Mouse (Mus musculus) frontal cortex, adult (tissue): ENCODE measurements around the gene 1810037I17Rik.

ENCODE experiments used
- ATAC-seq: cut with Nextera tagmentation; 2 replicates; pipeline ENCODE4 v1.9.2; 2017; ENCODE audit warnings: mild to moderate bottlenecking, moderate library complexity, mixed read lengths; ENCODE audit not compliant: low TSS enrichment

The 1810037I17Rik gene

DNA sequence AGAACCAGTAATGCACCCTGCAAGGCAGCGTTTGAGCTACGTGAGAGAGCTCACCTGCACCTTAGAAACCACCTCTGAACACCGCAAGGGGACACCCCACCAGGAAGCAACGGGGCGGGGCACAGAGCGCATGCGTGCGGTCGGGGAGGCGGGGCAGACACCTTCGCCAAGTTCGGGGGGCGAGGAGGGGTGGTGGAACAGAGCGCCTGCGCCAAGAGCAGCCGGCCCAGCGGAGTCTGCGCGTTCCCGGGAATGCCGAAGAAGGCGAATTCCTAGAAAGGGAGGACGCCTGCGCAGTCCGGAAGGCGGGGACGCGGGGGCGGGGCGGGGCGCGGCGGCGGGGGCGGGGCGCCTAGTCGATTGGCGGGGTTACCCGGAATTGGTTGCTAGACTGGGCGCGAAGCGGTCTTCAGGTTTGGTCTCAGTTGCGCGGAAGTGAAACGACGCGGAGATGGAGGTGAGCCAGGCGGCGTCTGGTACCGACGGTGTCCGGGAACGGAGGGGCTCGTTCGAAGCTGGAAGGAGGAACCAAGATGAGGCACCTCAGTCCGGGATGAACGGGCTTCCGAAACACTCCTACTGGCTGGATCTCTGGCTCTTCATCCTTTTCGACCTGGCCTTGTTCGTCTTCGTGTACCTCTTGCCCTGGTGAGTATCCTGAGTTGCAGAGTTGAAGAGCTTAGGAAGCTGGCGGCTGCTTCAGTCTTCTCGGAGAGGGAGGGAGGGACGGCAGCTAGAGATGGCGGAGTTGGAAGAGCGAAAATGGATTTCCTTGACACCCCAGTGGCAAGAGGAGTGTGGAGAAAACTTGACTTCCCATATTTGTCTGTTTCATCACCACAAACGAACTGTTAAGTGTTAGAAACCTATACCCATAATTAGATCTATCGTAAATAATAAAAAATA is at the start of gene 1810037I17Rik:
TSS of gene 1810037I17Rik (plus strand) at position 195 of the 906 bp plus-strand sequence.
- peak; percentile 97 for ATAC-seq

- ATAC-seq: no peak
Measured at GRCm38 (mm10) chr3:122876870-122877269, 47.1 kb upstream of the 1810037I17Rik start.

GRCm38 (mm10) chr3:122877543-122877942 is 46.5 kb upstream of the 1810037I17Rik start:
- no peak for ATAC-seq

GRCm38 (mm10) chr3:122878705-122879315 is 45.2 kb upstream of the 1810037I17Rik start:
- ATAC-seq: no peak

GRCm38 (mm10) chr3:122887505-122888301 is 36.3 kb upstream of the 1810037I17Rik start:
- no peak for ATAC-seq

DNA sequence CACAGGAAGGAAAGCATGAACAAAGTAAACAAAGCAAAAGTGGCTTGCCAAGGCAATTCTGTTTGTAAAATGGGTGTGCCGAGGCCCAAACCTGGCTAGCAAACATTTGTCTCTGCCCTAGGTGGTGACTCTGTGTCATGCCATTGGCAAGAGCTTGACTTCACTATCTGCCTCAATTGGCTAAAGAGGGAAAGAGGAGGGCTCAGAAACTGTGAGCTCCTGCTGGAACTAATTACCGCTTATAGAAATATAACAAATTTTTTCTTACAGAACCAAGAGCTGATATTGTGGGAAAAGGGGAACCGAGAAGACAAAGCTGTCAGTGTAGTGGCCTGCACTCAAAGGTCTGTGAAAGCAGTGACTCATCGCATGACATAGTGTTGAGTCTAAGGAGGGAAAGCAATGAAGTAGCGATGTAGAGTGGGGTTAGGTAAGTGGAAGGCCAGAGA is 35.6 kb upstream of the 1810037I17Rik start:
- ATAC-seq: no peak

GRCm38 (mm10) chr3:122894772-122895171 is 29.2 kb upstream of the 1810037I17Rik start, which contains the start of gene Fabp2:
Gene Fabp2, plus strand, starts transcription at chr3:122895072.
- ATAC-seq: no peak

GRCm38 (mm10) chr3:122895189-122895731 is 28.7 kb upstream of the 1810037I17Rik start:
- ATAC-seq: no peak

- no peak for ATAC-seq
Measured at GRCm38 (mm10) chr3:122898254-122898653, 25.7 kb upstream of the 1810037I17Rik start.

- ATAC-seq: peak; percentile 99
Measured at GRCm38 (mm10) chr3:122903746-122904433, 20.1 kb upstream of the 1810037I17Rik start.

DNA sequence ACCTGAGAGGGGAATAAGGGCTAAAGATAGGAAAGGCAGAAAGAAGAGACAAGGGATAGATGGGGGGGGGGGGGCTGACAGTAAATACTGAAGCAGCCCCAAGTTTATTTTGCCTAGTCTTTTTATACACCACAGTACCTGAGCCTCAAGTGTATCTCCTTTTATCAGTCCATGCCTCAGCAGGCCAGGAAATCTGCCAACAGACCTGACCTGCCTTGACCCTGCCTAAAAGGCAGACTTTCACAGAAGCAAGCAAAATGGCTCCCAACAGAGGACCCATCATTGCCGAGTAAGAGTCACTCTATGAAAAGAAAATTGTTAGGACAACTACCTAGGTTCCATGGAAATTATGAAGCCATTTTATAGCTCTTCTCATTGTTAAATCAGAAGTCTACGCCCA is 16.2 kb upstream of the 1810037I17Rik start:
- no peak for ATAC-seq

DNA sequence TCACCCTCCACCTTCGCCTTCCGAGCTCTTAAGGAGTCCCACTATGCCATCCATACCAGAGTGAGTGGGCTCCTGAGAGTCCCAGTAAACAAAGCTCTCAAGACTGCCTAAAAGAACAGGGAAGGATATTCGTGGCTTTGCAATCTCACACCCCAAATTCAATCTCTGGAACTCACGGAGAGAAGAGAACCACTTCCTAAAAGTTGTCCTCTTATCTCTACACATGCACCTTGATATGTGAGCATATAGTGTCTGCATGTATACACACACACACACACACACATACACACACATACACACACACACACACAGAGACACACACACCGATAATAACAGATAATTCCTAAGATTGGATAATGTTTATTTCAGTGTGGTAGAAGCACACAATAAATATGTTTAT is 8.5 kb upstream of the 1810037I17Rik start:
- no peak for ATAC-seq

GRCm38 (mm10) chr3:122916191-122916680 is 7.8 kb upstream of the 1810037I17Rik start:
- no peak for ATAC-seq

- no peak for ATAC-seq
Measured at GRCm38 (mm10) chr3:122918672-122919071, 5.3 kb upstream of the 1810037I17Rik start.

DNA sequence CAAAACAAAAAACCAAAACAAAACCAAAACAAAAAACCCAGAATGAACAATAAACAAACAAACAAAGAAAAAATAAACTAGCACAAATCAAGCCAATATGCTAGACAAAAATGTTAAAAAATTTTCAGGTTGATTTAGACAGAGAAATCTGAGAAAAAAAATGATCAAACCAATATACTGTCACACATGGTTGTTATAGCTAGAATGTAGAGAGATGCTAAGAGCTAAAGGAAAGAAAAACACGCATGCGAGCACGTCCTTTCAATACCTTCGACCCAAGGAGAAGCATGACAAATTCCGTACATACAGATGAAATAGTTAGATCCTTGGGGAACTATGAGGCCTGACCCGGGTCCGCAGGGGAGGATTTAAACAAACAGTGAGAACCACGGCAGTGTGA is 4.7 kb upstream of the 1810037I17Rik start, which contains the start of gene Gm10959:
TSS of gene Gm10959 (minus strand) at position 101 of the 400 bp plus-strand sequence.
- no peak for ATAC-seq

- no peak for ATAC-seq
Measured at GRCm38 (mm10) chr3:122920572-122921435, 3.2 kb upstream of the 1810037I17Rik start.

GRCm38 (mm10) chr3:122921676-122922527 is 2.1 kb upstream of the 1810037I17Rik start:
- ATAC-seq: no peak

- no peak for ATAC-seq
Measured at GRCm38 (mm10) chr3:122923147-122923546, 856 bp upstream of the 1810037I17Rik start.

DNA sequence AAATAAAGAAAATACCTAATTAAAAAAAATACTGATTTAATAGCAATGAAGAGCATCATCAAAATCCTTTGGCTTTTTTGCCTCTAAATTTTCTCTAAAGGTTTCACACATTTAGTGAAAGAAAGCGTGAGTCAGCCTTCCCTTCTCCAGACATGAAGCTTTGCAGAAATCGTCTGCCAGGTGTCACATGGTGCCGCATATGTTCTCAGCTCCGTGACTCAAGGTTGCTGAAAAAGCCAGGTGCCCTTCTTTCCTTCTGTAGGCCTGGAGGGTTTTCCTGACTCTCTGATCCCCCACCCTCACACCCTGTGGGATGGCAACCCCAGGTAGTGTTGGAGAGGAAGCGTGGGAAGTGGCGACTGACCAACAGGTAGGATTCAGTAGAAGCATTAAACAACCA is 5.7 kb downstream of the 1810037I17Rik start:
- ATAC-seq: peak; percentile 96
